Mouse (Mus musculus) cerebellum, adult 2 months (tissue): ENCODE data around the gene Pvalb. TPM values are rescaled to one million over a fixed set of nuclear protein-coding genes. Genes with fewer than 3 reads are reported as not detected.
A peak's percentile ranks its signal among the peaks of the same experiment; 100 is the strongest.

Experiments
- DNase-seq, 2 experiments: peaks; one replicate each; pipeline ENCODE4 v3.0.0; 2021
- H3K27ac ChIP-seq: fragments of 200-500 bp; 2 replicates; pipeline ENCODE4 v1.5.1; 2012; ENCODE audit warnings: low read length, control low read depth, inconsistent platforms; ENCODE audit not compliant: insufficient read depth
- H3K27me3 ChIP-seq: fragments of 200-500 bp; 2 replicates; pipeline ENCODE4 v1.6.1; 2012; ENCODE audit warnings: inconsistent platforms, mild to moderate bottlenecking, low read length, moderate library complexity; ENCODE audit not compliant: control insufficient read depth, insufficient read depth
- H3K4me1 ChIP-seq: fragments of 200-500 bp; 2 replicates; pipeline ENCODE4 v1.6.1; 2011; ENCODE audit warnings: low read length; ENCODE audit not compliant: control insufficient read depth, insufficient read depth
- H3K4me3 ChIP-seq: fragments of 200-500 bp; replicated peaks from 2 replicates; pipeline ENCODE3; 2011; ENCODE audit warnings: mild to moderate bottlenecking, low read depth, low read length, control low read depth; ENCODE audit not compliant: insufficient read depth
- CTCF ChIP-seq: fragments of 200-500 bp; IDR thresholded peaks from 2 replicates; pipeline ENCODE4 v1.5.1; 2011; ENCODE audit warnings: low read depth, mild to moderate bottlenecking, control low read depth, low read length, moderate library complexity, borderline replicate concordance; ENCODE audit not compliant: insufficient read depth
- POLR2A ChIP-seq: fragments of 200-500 bp; IDR thresholded peaks from 2 replicates; pipeline ENCODE4 v1.6.1; 2011; ENCODE audit warnings: low read length, control low read depth, borderline replicate concordance; ENCODE audit not compliant: insufficient read depth
- WGBS: fragments of 180-500 bp; shearing (Covaris S2); methylation state at CpG from one replicate; pipeline ENCODE4 v1.1.7; 2018; 5-methylcytosine and 5-hydroxymethylcytosine counted together
- polyA plus RNA-seq: library from polyadenylated mRNA; depleted of rRNA; stranded (reverse); fragments of >200 nt; gene quantifications from 2 replicates; pipeline ENCODE4 v1.2.3, GENCODE M21; 2012

The Pvalb gene
- polyA plus RNA-seq, 1 experiment, result 1,013 TPM

GRCm38 (mm10) chr15:78215269-78215668, 9.1 kb upstream of the Pvalb start:
- Histone ChIP-seq H3K4me1 (no peaks in the 10 kb centered on the region), H3K27ac (no peak overlapping the region), H3K4me3 (no peak overlapping the region), H3K27me3 (no peaks in the 10 kb centered on the region)
- DNase-seq, result no peak
- no peak for TF ChIP-seq CTCF
- no peak for TF ChIP-seq POLR2A
- WGBS, result 70% methylated on average over 9 of the region's 9 CpGs

GRCm38 (mm10) chr15:78211367-78211766, 5.2 kb upstream of the Pvalb start:
- TF ChIP-seq CTCF (no peak), POLR2A (no peak)
- Histone ChIP-seq H3K27ac (no peak overlapping the region), H3K4me1 (no peaks in the 10 kb centered on the region), H3K27me3 (no peaks in the 10 kb centered on the region), H3K4me3 (no peak overlapping the region)
- DNase-seq, result no peak
- 54% methylated on average over 8 of the region's 8 CpGs for WGBS

GRCm38 (mm10) chr15:78210203-78210602, 4.0 kb upstream of the Pvalb start:
- WGBS, result 65% methylated on average over 4 of the region's 4 CpGs
- Histone ChIP-seq H3K27ac (no peak overlapping the region), H3K4me3 (no peak overlapping the region), H3K27me3 (no peaks in the 10 kb centered on the region), H3K4me1 (no peaks in the 10 kb centered on the region; the same call in 1 of the 2 replicates)
- no peak for DNase-seq
- no peak for TF ChIP-seq POLR2A
- no peak for TF ChIP-seq CTCF

- Histone ChIP-seq H3K4me3 (no peak overlapping the region), H3K4me1 (no peaks in the 10 kb centered on the region; the same call in 1 of the 2 replicates), H3K27me3 (peaks cover 1% of the 10 kb centered on the region; the same call in 1 of the 2 replicates), H3K27ac (no peak overlapping the region)
- no peak for TF ChIP-seq POLR2A
- 0 out of 2 replicates have a peak, but pooled peaks have one; percentile 10 for TF ChIP-seq CTCF
- DNase-seq, result peak in 1 of 2 experiments; percentile 28
- WGBS, result 51% methylated on average over 3 of the region's 3 CpGs
These were observed 1.0 kb downstream of the Pvalb start for GRCm38 (mm10) chr15:78205192-78205591.

GRCm38 (mm10) chr15:78204053-78204847, 1.9 kb downstream of the Pvalb start:
- Histone ChIP-seq H3K27me3 (peaks cover 1% of the 10 kb centered on the region; the same call in 1 of the 2 replicates), H3K4me3 (peak overlapping the region; percentile 37), H3K27ac (no peak overlapping the region), H3K4me1 (no peaks in the 10 kb centered on the region; the same call in 1 of the 2 replicates)
- DNase-seq, result peak; percentile 67 to 68
- 0 out of 2 replicates have a peak, but pooled peaks have one; percentile 12 for TF ChIP-seq POLR2A
- TF ChIP-seq CTCF, result no peak
- 2% methylated on average over 41 of the region's 41 CpGs for WGBS

GRCm38 (mm10) chr15:78195096-78195880, 10.9 kb downstream of the Pvalb start:
- whole genome bisulfite sequencing, result 83% methylated on average over 28 of the region's 28 CpGs
- DNase-seq, result peak in 1 of 2 experiments; percentile 50
- TF ChIP-seq POLR2A, result no peak
- TF ChIP-seq CTCF, result no peak
- Histone ChIP-seq H3K4me1 (peaks cover 8% of the 10 kb centered on the region; the same call in 1 of the 2 replicates), H3K27me3 (no peaks in the 10 kb centered on the region), H3K4me3 (no peak overlapping the region), H3K27ac (no peak overlapping the region)

GRCm38 (mm10) chr15:78194320-78194719, 11.9 kb downstream of the Pvalb start:
- 4% methylated on average over 3 of the region's 3 CpGs for WGBS
- Histone ChIP-seq H3K27me3 (no peaks in the 10 kb centered on the region), H3K4me3 (no peak overlapping the region), H3K4me1 (peaks cover 8% of the 10 kb centered on the region; the same call in 1 of the 2 replicates), H3K27ac (no peak overlapping the region)
- peak in 1 of 2 experiments; percentile 48 for DNase-seq
- TF ChIP-seq POLR2A (no peak), CTCF (no peak)
